Mouse (Mus musculus): ENCODE measurements around the gene Crip2. TPM values are rescaled to one million over a fixed set of nuclear protein-coding genes. Genes with fewer than 3 reads are reported as not detected.

The Crip2 gene
- polyA plus RNA-seq, 1 experiment from 2014 or later: 140 TPM

DNA sequence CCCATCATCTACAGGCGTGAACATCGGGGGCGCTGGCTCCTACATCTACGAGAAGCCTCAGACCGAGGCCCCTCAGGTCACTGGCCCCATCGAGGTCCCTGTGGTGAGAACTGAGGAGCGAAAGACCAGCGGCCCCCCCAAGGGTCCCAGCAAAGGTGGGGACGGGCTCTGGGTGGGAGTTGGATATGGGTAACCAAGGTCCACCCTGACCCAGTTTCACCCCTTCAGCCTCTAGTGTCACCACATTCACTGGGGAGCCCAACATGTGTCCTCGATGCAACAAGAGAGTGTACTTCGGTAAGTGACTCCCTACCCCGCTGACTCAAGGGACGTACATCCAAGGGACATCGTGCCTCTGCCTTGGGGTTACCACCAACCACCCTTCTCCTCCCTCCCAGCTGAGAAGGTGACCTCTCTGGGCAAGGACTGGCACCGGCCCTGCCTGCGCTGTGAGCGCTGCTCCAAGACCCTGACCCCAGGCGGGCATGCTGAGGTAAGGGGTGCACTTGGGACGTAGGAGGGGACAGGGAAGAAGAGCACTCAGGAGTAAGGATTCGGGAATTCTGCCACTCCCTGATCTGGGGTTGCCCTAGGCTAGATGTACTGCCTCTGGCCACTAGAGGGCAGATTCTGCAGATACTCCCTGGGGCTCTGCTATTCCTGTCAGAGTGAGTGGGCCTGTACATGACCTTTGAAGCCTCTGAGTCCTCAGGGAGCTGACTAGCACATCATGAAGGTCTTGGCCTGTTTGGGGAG is 4.1 kb downstream of the Crip2 start:
- Histone ChIP-seq H3K4me1 (ENCODE audit: control insufficient read depth, insufficient read depth, low read length) (peaks cover 34% of the 10 kb centered on the region), H3K27me3 (ENCODE audit: control insufficient read depth, insufficient read depth, low read length) (no peaks in the 10 kb centered on the region), H3K9me3 (replicated peaks; ENCODE audit: control insufficient read depth, low read length) (no peaks in the 10 kb centered on the region), H3K4me2 (ENCODE audit: low read depth, low read length) (no peak overlapping the region), H3K36me3 (ENCODE audit: control insufficient read depth, insufficient read depth, low read length) (no peaks in the 10 kb centered on the region), H3K9ac (ENCODE audit: low read length) (no peak overlapping the region), H3K4me3 (replicated peaks; ENCODE audit: low read length) (no peak overlapping the region), H3K27ac (ENCODE audit: low read length) (no peak overlapping the region)
- WGBS: 79% methylated on average over 20 of the region's 20 CpGs
- no peak for ATAC-seq (ENCODE audit: insufficient read depth, low FRiP score)

DNA sequence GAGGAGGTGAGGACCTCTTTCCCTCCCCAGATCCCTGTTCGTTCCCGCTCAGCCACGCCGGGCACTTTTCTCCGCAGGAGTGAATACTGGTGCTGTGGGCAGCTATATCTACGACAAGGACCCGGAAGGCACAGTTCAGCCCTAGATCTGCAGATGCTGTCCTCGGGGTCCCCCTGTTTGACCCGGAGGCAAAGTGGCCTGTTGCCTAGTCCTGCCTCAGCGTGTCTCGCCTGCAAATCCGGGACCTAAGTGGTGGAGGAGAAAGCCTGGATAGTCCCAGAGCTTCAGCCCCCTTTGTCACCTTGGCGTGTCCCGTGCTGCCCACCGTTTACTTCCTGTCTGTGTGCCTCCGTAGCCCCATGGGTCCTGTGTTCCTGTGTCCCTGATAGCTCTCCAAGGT is 4.8 kb downstream of the Crip2 start:
- Histone ChIP-seq H3K27me3 (ENCODE audit: control insufficient read depth, insufficient read depth, low read length) (no peaks in the 10 kb centered on the region), H3K9ac (ENCODE audit: low read length) (no peak overlapping the region), H3K27ac (ENCODE audit: low read length) (no peak overlapping the region), H3K4me2 (ENCODE audit: low read depth, low read length) (no peak overlapping the region), H3K9me3 (replicated peaks; ENCODE audit: control insufficient read depth, low read length) (no peaks in the 10 kb centered on the region), H3K4me3 (replicated peaks; ENCODE audit: low read length) (no peak overlapping the region), H3K36me3 (ENCODE audit: control insufficient read depth, insufficient read depth, low read length) (no peaks in the 10 kb centered on the region), H3K4me1 (ENCODE audit: control insufficient read depth, insufficient read depth, low read length) (peaks cover 27% of the 10 kb centered on the region)
- 93% methylated on average over 16 of the region's 16 CpGs for WGBS
- ATAC-seq (ENCODE audit: insufficient read depth, low FRiP score): no peak

DNA sequence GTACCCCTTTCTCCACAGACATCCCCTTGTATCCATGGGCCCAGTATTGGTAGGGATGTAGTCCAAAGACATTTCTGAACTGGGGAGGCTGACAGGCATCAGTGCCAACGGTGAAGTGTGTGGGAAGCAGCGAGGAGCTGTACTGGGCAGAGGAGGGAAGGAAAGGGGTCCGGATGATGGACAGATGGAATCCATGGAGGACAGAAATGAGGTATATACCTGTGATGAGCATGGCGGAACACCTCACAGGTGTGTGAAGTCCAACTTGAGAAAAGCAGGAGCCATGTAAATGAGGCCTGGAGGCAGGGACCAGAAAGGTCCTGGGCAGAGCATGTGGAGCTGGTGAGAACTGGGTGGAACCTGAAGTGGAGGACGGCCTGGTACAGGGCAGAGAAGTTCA is 5.6 kb downstream of the Crip2 start:
- no peak overlapping the region for H3K4me2 ChIP-seq (ENCODE audit: low read depth, low read length)
- no peak overlapping the region for H3K4me3 ChIP-seq (replicated peaks; ENCODE audit: low read length)
- H3K9me3 ChIP-seq (replicated peaks; ENCODE audit: control insufficient read depth, low read length): no peaks in the 10 kb centered on the region
- H3K27me3 ChIP-seq (ENCODE audit: control insufficient read depth, insufficient read depth, low read length): no peaks in the 10 kb centered on the region
- H3K36me3 ChIP-seq (ENCODE audit: control insufficient read depth, insufficient read depth, low read length): no peaks in the 10 kb centered on the region
- 91% methylated on average over 5 of the region's 5 CpGs for WGBS
- peaks cover 26% of the 10 kb centered on the region for H3K4me1 ChIP-seq (ENCODE audit: control insufficient read depth, insufficient read depth, low read length)
- ATAC-seq (ENCODE audit: insufficient read depth, low FRiP score): no peak
- no peak overlapping the region for H3K27ac ChIP-seq (ENCODE audit: low read length)
- H3K9ac ChIP-seq (ENCODE audit: low read length): no peak overlapping the region

DNA sequence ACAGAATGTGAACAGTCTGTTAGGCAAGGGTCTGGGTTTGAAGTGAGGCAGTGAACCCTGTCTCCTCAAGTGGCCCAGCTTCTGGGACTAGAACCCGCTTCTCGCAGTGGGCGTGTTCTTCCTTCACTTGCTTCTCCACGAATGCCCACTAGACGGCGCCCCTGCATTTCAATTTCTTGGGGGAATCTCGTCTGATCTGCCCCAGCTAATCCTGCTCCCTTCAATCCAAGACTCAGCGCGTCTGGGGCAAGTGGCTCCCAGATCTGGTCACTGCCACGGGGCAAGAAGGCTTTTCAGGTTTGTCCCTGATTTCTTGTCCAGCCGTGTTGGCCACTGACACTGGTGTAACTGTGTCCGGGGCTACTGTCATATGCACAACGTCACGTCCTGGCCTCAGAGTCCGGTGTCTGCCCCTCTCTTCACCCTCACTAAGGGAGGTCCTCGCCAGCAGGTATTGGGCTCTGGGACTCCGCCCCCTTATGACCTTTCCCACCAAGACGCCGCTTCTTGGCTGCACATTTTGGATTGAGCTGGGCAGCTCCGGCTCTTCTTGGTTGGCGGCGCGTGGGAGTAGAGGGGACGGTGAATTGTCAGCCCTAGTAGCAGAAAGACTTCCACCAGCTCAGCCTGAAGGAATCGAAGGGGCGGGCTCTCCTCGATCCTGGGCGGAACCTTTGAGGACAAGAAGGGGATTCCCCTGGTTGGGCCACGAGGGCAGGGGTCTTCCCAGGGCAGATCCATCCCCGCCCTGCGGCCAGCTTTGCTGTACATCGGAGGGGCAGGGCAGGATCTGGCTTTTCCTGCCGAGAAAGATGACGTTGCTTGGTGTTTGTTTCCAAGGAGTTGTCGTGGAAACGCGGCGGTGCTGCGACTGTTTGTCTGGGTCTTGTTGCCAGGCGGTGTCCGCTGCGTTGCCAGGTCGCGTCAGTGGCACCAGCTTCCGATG is 6.3 kb downstream of the Crip2 start, which contains the start of gene Crip1:
Crip1 (plus strand) TSS at position 205 of the 946 bp plus-strand sequence.
- H3K27ac ChIP-seq (ENCODE audit: low read length): 0 out of 2 replicates have a peak within 1 kb of the TSS, but pooled peaks have one; percentile 10
- 0 out of 2 replicates have a peak, but pooled peaks cover 3% of the 10 kb centered on the region for H3K27me3 ChIP-seq (ENCODE audit: control insufficient read depth, insufficient read depth, low read length)
- peaks cover 26% of the 10 kb centered on the region for H3K4me1 ChIP-seq (ENCODE audit: control insufficient read depth, insufficient read depth, low read length)
- no peak within 1 kb of the TSS for H3K9ac ChIP-seq (ENCODE audit: low read length)
- H3K9me3 ChIP-seq (replicated peaks; ENCODE audit: control insufficient read depth, low read length): no peaks in the 10 kb centered on the region
- H3K36me3 ChIP-seq (ENCODE audit: control insufficient read depth, insufficient read depth, low read length): no peaks in the 10 kb centered on the region
- peak within 1 kb of the TSS; percentile 3 for H3K4me3 ChIP-seq (replicated peaks; ENCODE audit: low read length)
- ATAC-seq (ENCODE audit: insufficient read depth, low FRiP score): 0 out of 2 replicates have a peak, but pooled peaks have one; percentile 1
- 11% methylated on average over 45 of the region's 45 CpGs for WGBS
- peak within 1 kb of the TSS; percentile 25 for H3K4me2 ChIP-seq (ENCODE audit: low read depth, low read length)

DNA sequence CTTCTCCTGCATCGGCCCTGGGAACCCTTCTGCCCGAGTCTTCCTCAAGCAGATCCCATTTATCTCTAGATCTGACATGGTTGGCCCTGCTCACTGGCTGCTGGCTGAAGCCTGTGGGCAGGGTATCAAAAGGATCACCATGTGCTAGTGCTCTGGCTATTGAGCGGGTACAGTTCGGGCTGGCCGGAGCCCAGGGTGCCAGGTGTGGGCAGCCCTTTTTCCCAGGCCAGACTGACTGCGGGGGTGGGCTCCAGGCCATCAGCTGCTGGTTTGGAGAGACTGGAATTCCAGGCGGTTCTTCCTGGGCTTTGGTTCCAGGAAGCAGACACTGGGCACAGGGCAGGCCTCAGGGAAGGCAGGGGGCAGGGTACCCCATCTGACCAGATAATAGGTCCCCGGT is 7.4 kb downstream of the Crip2 start:
- WGBS: 74% methylated on average over 8 of the region's 8 CpGs
- 0 out of 2 replicates have a peak overlapping the region, but pooled peaks have one; percentile 10 for H3K27ac ChIP-seq (ENCODE audit: low read length)
- ATAC-seq (ENCODE audit: insufficient read depth, low FRiP score): no peak
- H3K4me2 ChIP-seq (ENCODE audit: low read depth, low read length): no peak overlapping the region
- H3K27me3 ChIP-seq (ENCODE audit: control insufficient read depth, insufficient read depth, low read length): 0 out of 2 replicates have a peak, but pooled peaks cover 7% of the 10 kb centered on the region
- H3K36me3 ChIP-seq (ENCODE audit: control insufficient read depth, insufficient read depth, low read length): no peaks in the 10 kb centered on the region
- no peaks in the 10 kb centered on the region for H3K9me3 ChIP-seq (replicated peaks; ENCODE audit: control insufficient read depth, low read length)
- H3K4me1 ChIP-seq (ENCODE audit: control insufficient read depth, insufficient read depth, low read length): peaks cover 27% of the 10 kb centered on the region
- H3K4me3 ChIP-seq (replicated peaks; ENCODE audit: low read length): no peak overlapping the region
- H3K9ac ChIP-seq (ENCODE audit: low read length): no peak overlapping the region

DNA sequence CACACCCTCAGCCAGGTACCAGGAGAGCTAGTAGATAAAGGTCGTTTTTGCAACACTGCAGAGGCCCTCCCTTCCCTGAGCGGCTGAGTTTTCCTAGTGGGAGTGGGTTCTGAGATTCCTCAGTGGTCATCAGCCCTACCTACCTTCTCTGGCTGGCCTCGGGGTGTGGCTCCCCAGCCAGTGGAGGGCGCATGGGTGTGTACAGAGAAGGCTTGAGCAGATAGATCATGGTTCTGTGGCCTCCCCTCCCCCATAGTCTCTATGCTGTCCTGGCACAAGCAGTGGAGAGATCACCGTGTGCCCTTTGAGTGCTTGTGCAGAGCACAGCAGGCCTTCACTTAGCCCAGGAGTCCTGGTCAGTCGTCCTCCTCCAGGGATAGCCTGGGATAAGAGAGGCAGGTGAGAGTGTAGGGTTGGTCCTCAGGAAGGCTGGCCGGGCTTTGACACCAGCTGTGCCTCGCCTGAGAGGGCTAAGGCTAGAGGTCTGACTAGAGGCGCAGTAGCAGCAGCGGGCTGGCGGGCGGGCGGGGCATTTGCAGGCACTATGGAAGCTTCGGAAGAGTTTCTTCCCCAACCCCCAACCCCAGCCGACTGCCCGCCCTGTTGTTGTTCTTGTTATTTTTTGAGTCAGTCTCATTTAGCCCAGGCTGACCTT is 8.5 kb downstream of the Crip2 start:
- H3K4me3 ChIP-seq (replicated peaks; ENCODE audit: low read length): no peak overlapping the region
- no peak overlapping the region for H3K4me2 ChIP-seq (ENCODE audit: low read depth, low read length)
- 36% methylated on average over 16 of the region's 16 CpGs for WGBS
- 0 out of 2 replicates have a peak, but pooled peaks cover 7% of the 10 kb centered on the region for H3K27me3 ChIP-seq (ENCODE audit: control insufficient read depth, insufficient read depth, low read length)
- H3K9ac ChIP-seq (ENCODE audit: low read length): no peak overlapping the region
- no peak for ATAC-seq (ENCODE audit: insufficient read depth, low FRiP score)
- H3K36me3 ChIP-seq (ENCODE audit: control insufficient read depth, insufficient read depth, low read length): no peaks in the 10 kb centered on the region
- H3K9me3 ChIP-seq (replicated peaks; ENCODE audit: control insufficient read depth, low read length): no peaks in the 10 kb centered on the region
- H3K27ac ChIP-seq (ENCODE audit: low read length): no peak overlapping the region
- peaks cover 20% of the 10 kb centered on the region; the same call in 1 of the 2 replicates for H3K4me1 ChIP-seq (ENCODE audit: control insufficient read depth, insufficient read depth, low read length)

DNA sequence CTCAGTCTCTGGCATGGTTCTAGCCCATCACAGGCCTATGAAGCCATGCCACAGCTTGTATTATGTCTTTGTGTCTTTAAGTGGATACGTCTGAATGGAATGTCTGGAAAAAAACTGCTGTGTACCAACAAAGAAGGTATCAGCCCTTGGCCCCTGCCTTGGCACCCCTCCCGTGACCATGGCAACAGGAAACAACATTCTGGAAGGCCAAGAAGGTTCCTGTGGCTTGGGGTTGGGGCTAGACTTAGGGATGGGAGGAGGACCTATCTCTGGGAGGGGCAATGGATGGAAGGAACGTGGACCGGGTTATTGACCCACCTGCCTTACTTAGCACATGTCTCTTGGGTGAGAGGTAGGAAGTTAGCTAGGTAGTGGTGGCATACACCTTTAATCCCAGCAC is 9.3 kb downstream of the Crip2 start:
- no peak for ATAC-seq (ENCODE audit: insufficient read depth, low FRiP score)
- peaks cover 20% of the 10 kb centered on the region; the same call in 1 of the 2 replicates for H3K4me1 ChIP-seq (ENCODE audit: control insufficient read depth, insufficient read depth, low read length)
- 68% methylated on average over 4 of the region's 4 CpGs for whole genome bisulfite sequencing

DNA sequence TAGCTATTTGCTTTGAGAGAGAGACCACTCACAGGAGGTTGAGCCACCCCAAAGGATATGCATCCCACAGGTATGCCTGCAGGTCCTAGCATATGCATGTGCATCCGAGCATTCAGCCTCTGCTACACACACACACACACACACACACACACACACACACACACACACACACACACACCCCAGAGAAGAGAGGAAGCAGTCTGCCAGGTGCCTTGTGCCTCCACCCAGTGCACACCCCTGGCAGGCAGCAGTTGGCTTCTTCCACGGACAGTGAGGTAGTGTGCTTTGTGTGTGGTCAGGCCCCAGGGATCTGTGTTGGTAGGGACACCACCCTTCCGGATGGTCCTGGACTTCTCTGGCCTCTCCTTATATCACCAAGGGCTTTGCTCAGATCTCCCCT is 9.9 kb downstream of the Crip2 start:
- Histone ChIP-seq H3K4me2 (ENCODE audit: low read depth, low read length) (no peak overlapping the region), H3K27ac (ENCODE audit: low read length) (no peak overlapping the region), H3K36me3 (ENCODE audit: control insufficient read depth, insufficient read depth, low read length) (no peaks in the 10 kb centered on the region), H3K4me1 (ENCODE audit: control insufficient read depth, insufficient read depth, low read length) (peaks cover 25% of the 10 kb centered on the region), H3K4me3 (replicated peaks; ENCODE audit: low read length) (no peak overlapping the region), H3K27me3 (ENCODE audit: control insufficient read depth, insufficient read depth, low read length) (0 out of 2 replicates have a peak, but pooled peaks cover 7% of the 10 kb centered on the region), H3K9ac (ENCODE audit: low read length) (no peak overlapping the region), H3K9me3 (replicated peaks; ENCODE audit: control insufficient read depth, low read length) (no peaks in the 10 kb centered on the region)
- 89% methylated on average over 3 of the region's 3 CpGs for WGBS
- ATAC-seq (ENCODE audit: insufficient read depth, low FRiP score): no peak

More for the DNA sequence above, 9.3 kb downstream of the Crip2 start:
- Histone ChIP-seq H3K9me3 (replicated peaks; ENCODE audit: control insufficient read depth, low read length) (no peaks in the 10 kb centered on the region), H3K9ac (ENCODE audit: low read length) (no peak overlapping the region), H3K36me3 (ENCODE audit: control insufficient read depth, insufficient read depth, low read length) (no peaks in the 10 kb centered on the region), H3K27me3 (ENCODE audit: control insufficient read depth, insufficient read depth, low read length) (0 out of 2 replicates have a peak, but pooled peaks cover 7% of the 10 kb centered on the region), H3K4me2 (ENCODE audit: low read depth, low read length) (no peak overlapping the region), H3K4me3 (replicated peaks; ENCODE audit: low read length) (no peak overlapping the region), H3K27ac (ENCODE audit: low read length) (no peak overlapping the region)
